In the genomic region with DNA sequence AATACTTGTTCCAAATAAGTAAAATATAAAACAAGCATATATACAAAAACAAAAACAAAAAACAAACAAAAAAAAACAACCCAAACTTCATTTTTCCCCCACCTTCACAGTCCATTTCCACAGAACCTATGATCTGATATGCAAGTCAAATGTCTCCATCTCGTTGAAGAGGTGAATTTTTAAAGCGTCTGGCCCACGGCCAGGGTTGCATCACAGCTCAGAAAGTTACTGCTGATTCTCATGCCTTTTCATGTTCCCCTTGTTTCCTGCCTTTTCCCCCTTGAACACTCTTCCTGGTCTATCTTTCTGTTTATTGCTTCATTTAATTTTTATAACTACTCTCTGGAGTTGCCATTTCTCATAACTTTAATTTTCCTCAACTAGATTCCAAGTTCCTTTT, we compare ENCODE assay signal across 20 mouse cellular contexts. TPM values are rescaled to one million over a fixed set of nuclear protein-coding genes. Genes with fewer than 3 reads are reported as not detected.
DNase-seq lines count a peak whose midpoint lies in the region.
"Had no signal": no experiment of that assay in that cellular context is flagged by ENCODE, and none has a peak within 500 bp of the region (broad histone marks: within the 10 kb centered on the region; RNA-seq: fewer than 3 reads in every experiment).

No protein-coding gene starts in this region.

- peaks cover 6% of the 10 kb centered on the region for H3K4me1 ChIP-seq in heart, embryonic 10.5 days
- H3K4me1 ChIP-seq: forebrain, embryonic 12.5 days; hindbrain, embryonic 13.5 days; liver, embryonic 13.5 days; stomach, embryonic 15.5 days had no signal

- 77% methylated on average over 3 of the region's 3 CpGs for WGBS in heart, embryonic 10.5 days

- H3K27ac ChIP-seq in heart, embryonic 10.5 days: no peak overlapping the region
- H3K27ac ChIP-seq: embryonic facial prominence, embryonic 10.5 days; forebrain, embryonic 12.5 days; heart, embryonic 15.5 days; hindbrain, embryonic 13.5 days; liver, embryonic 13.5 days; stomach, embryonic 15.5 days had no signal

- no peak overlapping the region for H3K4me3 ChIP-seq in heart, embryonic 10.5 days
- H3K4me3 ChIP-seq: embryonic facial prominence, embryonic 10.5 days; forebrain, embryonic 12.5 days; heart, embryonic 15.5 days; hindbrain, embryonic 13.5 days; liver, embryonic 13.5 days; stomach, embryonic 15.5 days had no signal

- H3K36me3 ChIP-seq in heart, embryonic 10.5 days: no peaks in the 10 kb centered on the region
- H3K36me3 ChIP-seq: embryonic facial prominence, embryonic 10.5 days; forebrain, embryonic 12.5 days; heart, embryonic 15.5 days; hindbrain, embryonic 13.5 days; liver, embryonic 13.5 days; stomach, embryonic 15.5 days had no signal

- H3K9me3 ChIP-seq in heart, embryonic 10.5 days: no peaks in the 10 kb centered on the region
- H3K9me3 ChIP-seq: embryonic facial prominence, embryonic 10.5 days; forebrain, embryonic 12.5 days; heart, embryonic 15.5 days; hindbrain, embryonic 13.5 days; liver, embryonic 13.5 days; stomach, embryonic 15.5 days had no signal

- DNase-seq in adrenal gland, postnatal 10 days: peak; percentile 40
- DNase-seq in adrenal gland, adult 2 months: no peak
- DNase-seq in heart, adult 18-20 months: peak; percentile 35 to 67
- DNase-seq in heart, embryonic 10.5 days (ENCODE audit: low spot score): no peak
- peak; percentile 29 to 31 for DNase-seq in kidney, postnatal 25 days
- DNase-seq in kidney, adult 8-10 months: no peak
- peak; percentile 8 for DNase-seq in lung, postnatal 10 days
- no peak for DNase-seq in lung, postnatal 25 days (ENCODE audit: low spot score)
- DNase-seq: cerebellum, adult 9-10 months; liver, embryonic 13.5 days; retina, postnatal 1 day had no signal

- H3K27me3 ChIP-seq in heart, embryonic 10.5 days (ENCODE audit: insufficient read depth, poor library complexity, severe bottlenecking): no peaks in the 10 kb centered on the region
- H3K27me3 ChIP-seq: forebrain, embryonic 12.5 days; heart, embryonic 15.5 days; hindbrain, embryonic 13.5 days; liver, embryonic 13.5 days; stomach, embryonic 15.5 days had no signal

RNA-seq across cellular contexts. Expression of gene Kcnt2, which starts 18.7 kb away (rescaled TPM):
- 1 to 10 TPM; 1.2 TPM for total RNA-seq in adrenal gland, postnatal 10 days (2021)
- total RNA-seq in adrenal gland, adult 2 months (2021): 1 to 10 TPM; 1.6 to 2.1 TPM
- polyA plus RNA-seq in adrenal gland, adult 2 months (2012; rRNA removed): 0.02 and 0.06 TPM in 2 replicates
- 1 to 10 TPM; 2.4 to 3.3 TPM for total RNA-seq in heart, adult 18-20 months (2021)
- 0.77 and 1.2 TPM in 2 replicates for polyA plus RNA-seq in heart, embryonic 10.5 days (2016; fragmentation: Nextera tagmentation; extraction: Ambion mirVana)
- total RNA-seq: common myeloid progenitor, adult 5-6 weeks had no signal
- polyA plus RNA-seq: CD4-positive, CD25-positive, alpha-beta regulatory T cell, adult 4 months; inflammation-experienced regulatory T-cells, adult 6 months; Patski had no signal

Comparison
In these comparisons a context has a peak if more than half of its experiments do, and no peak if none do; other contexts are left out.
1. DNase-seq: peak in adrenal gland, postnatal 10 days (single experiment), heart, adult 18-20 months (2 of 2), kidney, postnatal 25 days (2 of 2) and lung, postnatal 10 days (single experiment); none in adrenal gland, adult 2 months (single experiment), heart, embryonic 10.5 days (single experiment), kidney, adult 8-10 months (0 of 2) and lung, postnatal 25 days (single experiment).